Mouse (Mus musculus) midbrain, embryonic 14.5 days (tissue): ENCODE results near the gene Ccm2. TPM values are rescaled to one million over a fixed set of nuclear protein-coding genes. Genes with fewer than 3 reads are reported as not detected.
A peak's percentile ranks its signal among the peaks of the same experiment; 100 is the strongest.

Experiments
- ATAC-seq: fragments of 200-750 bp; cut with Nextera tagmentation; 2 replicates; pipeline ENCODE4 v1.8.0; 2017; ENCODE audit warnings: moderate number of reproducible peaks, moderate library complexity; ENCODE audit not compliant: low FRiP score, low TSS enrichment
- DNase-seq: peaks from one replicate; pipeline ENCODE4 v3.0.0-alpha.2; 2015
- H3K27ac ChIP-seq: fragments of 300-500 bp; sonication (generic); replicated peaks from 2 replicates; pipeline ENCODE4 v1.5.1; 2014; ENCODE audit warnings: mild to moderate bottlenecking, low read depth, low read length, moderate library complexity
- H3K27me3 ChIP-seq: fragments of 300-500 bp; sonication (generic); 2 replicates; pipeline ENCODE4 v1.6.1; 2014; ENCODE audit warnings: low read length, control low read depth, mixed read lengths; ENCODE audit not compliant: control insufficient read depth, insufficient read depth
- H3K36me3 ChIP-seq: fragments of 300-500 bp; sonication (generic); 2 replicates; pipeline ENCODE4 v1.6.1; 2014; ENCODE audit warnings: low read length, control low read depth; ENCODE audit not compliant: control insufficient read depth, insufficient read depth
- H3K4me1 ChIP-seq: fragments of 300-500 bp; sonication (generic); 2 replicates; pipeline ENCODE4 v1.6.1; 2014; ENCODE audit warnings: mild to moderate bottlenecking, antibody characterized with exemption, low read length, control low read depth; ENCODE audit not compliant: control insufficient read depth, insufficient read depth
- H3K4me2 ChIP-seq: fragments of 300-500 bp; sonication (generic); 2 replicates; pipeline ENCODE4 v1.6.1; 2014; ENCODE audit warnings: mild to moderate bottlenecking, low read length, moderate library complexity
- H3K4me3 ChIP-seq: fragments of 300-500 bp; sonication (generic); replicated peaks from 2 replicates; pipeline ENCODE4 v1.5.1; 2014; ENCODE audit warnings: low read depth, low read length
- H3K9ac ChIP-seq: fragments of 300-500 bp; sonication (generic); replicated peaks from 2 replicates; pipeline ENCODE4 v1.6.1; 2014; ENCODE audit warnings: mild to moderate bottlenecking, low read length, moderate library complexity
- H3K9me3 ChIP-seq: fragments of 300-500 bp; sonication (generic); 2 replicates; pipeline ENCODE4 v1.6.1; 2016; ENCODE audit warnings: low read length, control low read depth, mixed read lengths; ENCODE audit not compliant: control insufficient read depth
- WGBS: fragments of 180-500 bp; shearing (Covaris S2); extraction: QIAGEN DNeasy Blood & Tissue Kit; methylation state at CpG from one replicate; pipeline ENCODE4 v1.1.7; 2014; 5-methylcytosine and 5-hydroxymethylcytosine counted together
- polyA plus RNA-seq: library from polyadenylated mRNA; unstranded; fragments of >200 nt; fragmentation: Nextera tagmentation; extraction: Ambion mirVana; gene quantifications from 2 replicates; pipeline ENCODE4 v1.2.1, GENCODE M21; 2014

The Ccm2 gene
- polyA plus RNA-seq, 1 experiment from 2014 or later: 73.8 TPM

- Histone ChIP-seq H3K36me3 (peaks cover 24% of the 10 kb centered on the region), H3K9me3 (no peaks in the 10 kb centered on the region), H3K4me1 (peaks cover 16% of the 10 kb centered on the region; the same call in 1 of the 2 replicates), H3K4me3 (peak overlapping the region; percentile 59), H3K4me2 (peak overlapping the region; percentile 94), H3K9ac (peak overlapping the region; percentile 65), H3K27me3 (no peaks in the 10 kb centered on the region), H3K27ac (peak overlapping the region; percentile 82; the same call in 1 of the 2 replicates)
- ATAC-seq (no peak; the same call in 1 of the 2 replicates), DNase-seq (no peak)
- WGBS: 19% methylated on average over 10 of the region's 10 CpGs
Measured at GRCm38 (mm10) chr11:6527256-6528185, 19.2 kb upstream of the Ccm2 start.

- DNase-seq: peak; percentile 100
- peak overlapping the region; percentile 59 for H3K4me3 ChIP-seq
- H3K36me3 ChIP-seq: peaks cover 24% of the 10 kb centered on the region
Measured at GRCm38 (mm10) chr11:6528186-6529006, 18.3 kb upstream of the Ccm2 start.

DNA sequence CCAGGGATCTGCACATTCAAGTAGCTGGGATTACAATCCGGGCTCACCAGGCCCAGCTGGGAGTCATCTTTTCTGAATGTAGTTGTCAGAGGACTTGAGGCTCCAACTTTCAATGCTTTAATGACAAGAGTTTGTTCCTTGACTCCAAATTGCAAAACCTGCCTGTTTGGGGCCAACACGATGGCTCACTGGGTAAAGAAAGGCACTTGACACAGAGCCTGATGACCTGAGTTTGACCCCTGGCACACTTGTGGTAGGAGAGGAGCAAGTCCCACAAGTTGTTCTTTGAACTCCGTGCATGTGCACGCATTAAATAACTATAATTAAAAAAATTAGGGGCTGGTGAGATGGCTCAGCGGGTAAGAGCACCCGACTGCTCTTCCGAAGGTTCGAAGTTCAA, 16.7 kb upstream of the Ccm2 start:
- Histone ChIP-seq H3K36me3 (peaks cover 17% of the 10 kb centered on the region), H3K27ac (no peak overlapping the region), H3K4me2 (no peak overlapping the region), H3K27me3 (no peaks in the 10 kb centered on the region), H3K4me1 (peaks cover 16% of the 10 kb centered on the region; the same call in 1 of the 2 replicates), H3K4me3 (no peak overlapping the region), H3K9ac (no peak overlapping the region), H3K9me3 (no peaks in the 10 kb centered on the region)
- 93% methylated on average over 8 of the region's 8 CpGs for WGBS
- DNase-seq (no peak), ATAC-seq (no peak)

More at GRCm38 (mm10) chr11:6528186-6529006, 18.3 kb upstream of the Ccm2 start:
- H3K4me1 ChIP-seq: peaks cover 16% of the 10 kb centered on the region; the same call in 1 of the 2 replicates
- H3K9me3 ChIP-seq: no peaks in the 10 kb centered on the region
- peak overlapping the region; percentile 94 for H3K4me2 ChIP-seq
- peak overlapping the region; percentile 65 for H3K9ac ChIP-seq
- no peaks in the 10 kb centered on the region for H3K27me3 ChIP-seq
- ATAC-seq: peak; percentile 98
- WGBS: under 1% methylated on average over 51 of the region's 51 CpGs
- H3K27ac ChIP-seq: peak overlapping the region; percentile 82

DNA sequence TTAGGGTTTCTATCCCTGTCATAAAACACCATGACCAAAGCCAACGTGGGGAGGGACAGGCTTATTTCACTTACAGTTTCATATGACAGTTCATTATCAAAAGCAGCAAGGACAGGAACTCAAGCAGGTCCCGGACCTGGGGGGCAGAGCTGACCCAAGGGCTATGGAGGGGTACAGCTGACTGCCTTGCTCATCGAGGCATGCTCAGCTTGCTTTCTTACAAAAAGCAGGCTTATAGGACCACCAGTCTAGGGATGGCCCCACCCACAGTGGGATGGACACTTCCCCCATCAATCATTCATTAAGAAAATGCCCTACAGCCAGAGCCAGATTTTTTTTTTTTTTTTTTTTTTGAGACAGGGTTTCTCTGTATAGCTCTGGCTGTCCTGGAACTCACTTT, 15.9 kb upstream of the Ccm2 start:
- H3K4me3 ChIP-seq: no peak overlapping the region
- no peaks in the 10 kb centered on the region for H3K9me3 ChIP-seq
- peaks cover 16% of the 10 kb centered on the region; the same call in 1 of the 2 replicates for H3K4me1 ChIP-seq
- no peak for ATAC-seq
- no peak for DNase-seq
- H3K27me3 ChIP-seq: no peaks in the 10 kb centered on the region
- no peak overlapping the region for H3K4me2 ChIP-seq
- H3K27ac ChIP-seq: no peak overlapping the region
- no peak overlapping the region for H3K9ac ChIP-seq
- 86% methylated on average over 3 of the region's 3 CpGs for WGBS
- peaks cover 9% of the 10 kb centered on the region for H3K36me3 ChIP-seq

GRCm38 (mm10) chr11:6544683-6545082, 2.0 kb upstream of the Ccm2 start:
- H3K4me2 ChIP-seq: no peak overlapping the region
- H3K4me3 ChIP-seq: no peak overlapping the region
- no peak overlapping the region for H3K27ac ChIP-seq
- ATAC-seq (no peak), DNase-seq (no peak)
- H3K36me3 ChIP-seq: no peaks in the 10 kb centered on the region
- H3K27me3 ChIP-seq: no peaks in the 10 kb centered on the region
- no peak overlapping the region for H3K9ac ChIP-seq
- no peaks in the 10 kb centered on the region for H3K9me3 ChIP-seq
- 86% methylated on average over 3 of the region's 3 CpGs for WGBS
- H3K4me1 ChIP-seq: peaks cover 7% of the 10 kb centered on the region

GRCm38 (mm10) chr11:6545186-6545856, 1.4 kb upstream of the Ccm2 start:
- Histone ChIP-seq H3K4me1 (peaks cover 7% of the 10 kb centered on the region), H3K36me3 (no peaks in the 10 kb centered on the region), H3K4me3 (no peak overlapping the region), H3K27ac (peak overlapping the region; percentile 93; the same call in 1 of the 2 replicates), H3K9ac (0 out of 2 replicates have a peak overlapping the region, but pooled peaks have one; percentile 80), H3K27me3 (no peaks in the 10 kb centered on the region), H3K4me2 (no peak overlapping the region; the same call in 1 of the 2 replicates), H3K9me3 (no peaks in the 10 kb centered on the region)
- 96% methylated on average over 4 of the region's 4 CpGs for WGBS
- ATAC-seq (no peak), DNase-seq (no peak)

DNA sequence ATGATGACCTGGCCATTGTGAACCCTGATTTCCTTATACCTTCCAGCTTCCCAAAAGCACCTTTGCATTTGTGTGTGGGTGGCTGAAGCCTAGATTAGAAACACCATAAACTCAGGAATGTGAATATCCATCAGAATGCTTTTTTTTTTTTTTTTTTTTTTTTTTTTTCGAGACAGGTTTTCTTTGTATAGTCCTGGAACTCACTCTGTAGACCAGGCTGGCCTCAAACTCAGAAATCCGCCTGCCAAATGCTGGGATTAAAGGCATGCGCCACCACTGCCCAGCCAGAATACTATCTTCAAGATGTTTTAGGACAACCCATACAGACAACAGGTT, 862 bp upstream of the Ccm2 start:
- Histone ChIP-seq H3K27me3 (no peaks in the 10 kb centered on the region), H3K27ac (peak overlapping the region; percentile 93), H3K36me3 (no peaks in the 10 kb centered on the region), H3K4me1 (peaks cover 7% of the 10 kb centered on the region), H3K9me3 (no peaks in the 10 kb centered on the region), H3K4me2 (peak overlapping the region; percentile 71), H3K9ac (peak overlapping the region; percentile 80; the same call in 1 of the 2 replicates), H3K4me3 (peak overlapping the region; percentile 82)
- 28% methylated on average over 3 of the region's 3 CpGs for WGBS
- ATAC-seq: peak; percentile 1; the same call in 1 of the 2 replicates
- DNase-seq: no peak

DNA sequence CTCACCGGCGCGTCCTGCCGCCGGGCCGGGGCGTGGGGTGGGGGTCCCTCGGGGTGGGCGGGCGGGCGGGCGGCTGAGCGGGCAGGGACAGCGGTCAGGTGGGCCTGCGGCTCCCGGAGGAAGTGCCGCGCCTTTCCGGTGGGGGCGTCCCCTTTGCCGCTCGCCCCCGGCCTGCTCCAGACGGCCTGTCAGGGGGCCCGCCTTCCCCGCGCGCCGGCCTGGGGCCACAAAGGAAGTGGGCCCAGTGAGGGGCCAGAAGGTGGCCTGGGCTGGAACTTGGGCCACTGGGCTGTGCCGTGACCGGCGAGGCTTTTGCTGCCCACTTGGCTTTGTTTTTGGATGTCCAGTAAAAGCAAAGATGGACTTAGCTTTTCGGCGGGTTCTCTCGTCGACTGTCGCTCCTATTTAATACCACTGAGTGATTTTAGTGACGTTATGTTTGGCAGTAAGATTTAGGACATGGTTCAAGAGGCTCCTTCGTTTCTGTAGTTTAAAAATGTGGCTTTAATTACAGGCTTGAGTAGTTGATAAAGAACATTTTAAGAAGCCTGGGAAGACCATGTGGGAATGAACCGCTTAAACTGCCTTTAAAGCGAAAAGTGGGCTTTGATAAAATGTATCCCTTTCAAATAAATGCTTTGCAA, 472 bp downstream of the Ccm2 start:
- ATAC-seq: peak; percentile 68
- Histone ChIP-seq H3K27ac (peak overlapping the region; percentile 93), H3K4me2 (peak overlapping the region; percentile 71), H3K27me3 (no peaks in the 10 kb centered on the region), H3K4me1 (peaks cover 7% of the 10 kb centered on the region), H3K9ac (peak overlapping the region; percentile 80), H3K4me3 (peak overlapping the region; percentile 82), H3K9me3 (no peaks in the 10 kb centered on the region), H3K36me3 (no peaks in the 10 kb centered on the region)
- WGBS: under 1% methylated on average over 36 of the region's 41 CpGs
- peak; percentile 67 for DNase-seq
